Mouse (Mus musculus): ENCODE results near the gene Timm8b.
"Not testable (repeated sequence)": the region's sequence is repeated elsewhere in the genome, so short reads cannot be mapped to it uniquely, and the experiment has no call there.

Timm8b gene

GRCm38 (mm10) chr9:50602055-50602845 lies 1.5 kb upstream of the Timm8b start:
- DNase-seq (ENCODE audit: low spot score), result peak; percentile 63

DNA sequence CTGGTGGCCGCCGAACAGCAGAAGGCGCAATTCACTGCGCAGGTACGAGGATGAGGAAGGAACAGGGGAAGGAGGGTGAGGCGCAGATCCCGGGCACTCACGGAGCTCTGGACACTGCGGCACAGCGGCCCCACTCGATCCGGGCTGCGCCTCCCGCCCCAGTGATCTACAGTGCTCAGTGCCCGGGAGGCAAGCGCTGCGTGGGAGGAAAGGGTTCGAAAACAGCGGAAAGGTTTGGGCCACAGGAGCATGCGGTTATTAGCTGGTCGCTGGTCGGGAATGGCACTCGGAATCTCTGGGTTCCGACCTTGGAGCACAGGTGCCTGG lies 251 bp downstream of the Timm8b start:
- DNase-seq (ENCODE audit: low spot score), result no peak

DNA sequence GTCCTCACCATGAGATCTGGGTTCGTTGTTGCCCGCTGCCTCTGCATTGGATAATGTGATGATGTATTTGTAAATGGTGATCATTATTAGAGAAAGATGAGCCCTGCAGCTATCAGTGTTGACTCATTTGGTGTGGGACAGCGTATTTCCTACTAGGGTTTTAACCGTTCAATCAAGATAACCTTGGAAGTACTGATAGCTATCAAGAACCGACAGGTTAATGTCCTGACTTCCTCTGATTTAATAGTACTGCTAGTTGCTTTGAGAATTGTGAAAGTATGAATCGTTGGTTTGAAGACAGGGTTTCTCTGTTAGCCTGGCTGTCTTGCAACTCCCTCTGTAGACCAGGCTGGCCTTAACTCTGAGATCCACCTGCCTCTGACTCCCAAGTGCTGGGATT lies 628 bp downstream of the Timm8b start:
- DNase-seq (ENCODE audit: low spot score), result no peak

DNA sequence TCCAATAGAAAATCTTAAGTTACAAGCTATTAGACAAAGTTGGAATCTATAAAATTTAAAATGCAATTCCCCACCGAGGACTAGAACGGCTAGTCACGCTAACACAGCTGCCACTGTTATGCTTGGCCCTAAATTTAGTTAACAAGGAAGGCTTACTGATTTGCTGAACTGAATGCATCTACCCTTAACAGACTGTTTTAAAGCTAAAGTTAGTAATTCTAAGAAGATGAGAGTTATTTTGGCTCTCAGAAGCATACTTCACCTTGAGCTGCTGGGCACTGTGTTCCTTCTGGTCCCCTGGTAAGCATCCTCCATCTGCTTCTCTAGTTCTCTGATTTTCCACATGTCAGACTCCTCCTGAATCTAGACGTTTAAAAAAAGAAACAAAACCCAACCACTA lies 8.4 kb downstream of the Timm8b start:
- no peak for DNase-seq (ENCODE audit: low spot score)

DNA sequence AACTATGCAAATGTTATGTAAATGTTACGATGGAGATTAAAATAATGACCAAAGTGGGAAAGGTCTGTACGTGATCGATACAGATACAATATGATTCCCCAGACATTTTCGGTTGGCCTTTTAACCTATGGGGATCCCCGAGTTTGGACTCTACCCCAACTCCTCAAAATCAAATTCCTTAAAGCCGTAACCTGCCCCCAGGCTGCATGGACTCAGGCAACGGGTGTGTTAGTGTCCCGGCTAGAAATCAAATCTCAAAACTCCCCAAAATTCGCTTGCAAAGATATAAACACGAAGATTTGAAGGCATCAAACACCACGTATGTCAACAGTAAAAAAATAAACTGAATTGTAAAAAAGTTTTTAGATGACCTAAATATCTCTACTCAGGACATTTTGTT lies 12.5 kb downstream of the Timm8b start:
- DNase-seq (ENCODE audit: low spot score), result no peak

GRCm38 (mm10) chr9:50616766-50617603 lies 13.3 kb downstream of the Timm8b start, which contains the start of the genes Pih1d2 and Nkapd1:
Gene Pih1d2 (plus strand): TSS chr9:50617321.
Gene Nkapd1 (minus strand): TSS chr9:50617464.
- peak; percentile 90 for DNase-seq (ENCODE audit: low spot score)

GRCm38 (mm10) chr9:50617794-50618330 lies 14.2 kb downstream of the Timm8b start:
- no peak for DNase-seq (ENCODE audit: low spot score)

DNA sequence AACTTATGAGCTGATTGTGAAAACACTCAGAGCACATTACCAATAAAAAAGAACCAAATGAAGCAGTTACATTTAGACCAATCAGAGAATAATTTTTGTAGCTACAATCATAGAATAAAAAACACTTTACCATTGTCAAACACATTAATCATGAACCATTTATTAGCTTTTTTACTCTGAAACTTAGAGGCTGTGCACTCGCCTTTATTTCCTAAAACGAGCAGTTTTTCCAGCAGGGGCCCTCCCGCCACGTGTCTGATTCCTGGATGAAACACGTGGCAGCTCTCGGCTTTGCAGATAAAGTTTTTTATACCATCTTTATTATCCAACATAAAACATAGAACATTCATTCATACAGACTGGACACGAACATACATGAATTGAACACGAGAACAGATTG lies 27.2 kb downstream of the Timm8b start:
- not testable (repeated sequence) for DNase-seq (ENCODE audit: low spot score)

DNA sequence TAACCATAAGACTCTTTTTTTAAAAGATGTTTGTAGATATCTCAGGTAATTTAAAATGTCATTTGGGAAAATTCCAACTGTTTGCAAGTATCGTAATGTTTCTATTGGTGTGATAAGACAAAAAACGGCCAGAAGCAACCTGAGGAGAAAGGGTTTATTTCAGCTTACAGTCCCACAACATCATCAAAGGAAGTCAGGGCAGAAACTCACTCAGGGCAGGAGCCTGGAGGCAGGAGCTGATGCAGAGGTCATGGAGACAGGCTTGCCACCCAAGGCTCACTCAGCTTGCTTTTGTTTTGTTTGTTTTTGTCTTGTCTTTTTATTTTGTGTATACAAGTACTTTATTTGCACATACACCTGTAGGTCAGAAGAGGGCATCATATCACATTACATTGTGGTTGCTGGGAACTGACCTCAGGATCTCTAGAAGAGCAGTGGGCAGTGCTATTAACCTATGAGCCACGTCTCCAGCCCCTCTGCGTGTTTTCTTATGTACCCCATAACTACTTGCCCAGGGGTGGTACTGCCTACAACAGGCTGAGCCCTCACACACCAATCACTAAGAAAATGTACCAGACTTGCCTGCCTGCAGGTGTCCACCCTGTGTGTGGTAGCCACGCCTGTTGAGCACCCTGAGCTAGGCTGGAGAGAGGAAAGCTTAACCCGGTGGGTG lies 28.4 kb downstream of the Timm8b start:
- DNase-seq (ENCODE audit: low spot score), result no peak

DNA sequence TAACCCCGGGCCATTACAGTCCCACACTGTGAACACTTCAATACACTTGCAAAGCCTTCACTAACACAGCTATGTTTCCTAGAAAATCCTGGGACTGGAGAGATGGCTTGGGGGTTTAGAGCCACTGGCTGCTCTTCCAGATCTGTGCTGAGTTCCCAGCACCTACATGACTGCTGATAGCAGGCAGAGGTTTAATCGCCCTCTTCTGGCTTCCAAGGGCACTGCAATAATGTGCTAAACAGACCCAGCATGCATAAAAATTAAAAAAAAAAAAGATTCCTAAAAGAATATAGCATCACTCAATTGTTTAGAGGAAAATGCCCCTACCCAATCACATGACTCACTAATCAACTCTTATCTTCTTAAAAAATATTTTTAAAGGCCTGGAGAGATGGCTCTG lies 29.3 kb downstream of the Timm8b start:
- DNase-seq (ENCODE audit: low spot score), result no peak

DNA sequence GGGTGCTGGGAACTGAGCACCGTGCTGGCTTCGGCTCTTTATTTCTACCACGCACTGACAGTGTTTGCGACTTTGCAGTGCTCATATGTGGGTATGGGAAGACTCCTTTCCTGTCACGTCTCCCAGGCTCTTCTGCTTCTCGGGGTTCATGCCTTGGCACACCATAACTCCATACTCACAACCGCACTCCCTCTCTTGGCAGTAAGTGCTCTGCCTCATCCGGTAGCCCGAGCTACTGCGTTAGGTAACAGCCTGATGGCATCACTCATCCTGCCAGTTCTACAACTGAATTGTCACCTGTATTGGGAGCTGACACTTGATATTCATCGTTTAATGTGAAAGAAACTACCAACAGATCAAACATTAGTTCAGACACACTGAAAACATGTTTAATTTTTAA lies 30.6 kb downstream of the Timm8b start:
- DNase-seq (ENCODE audit: low spot score), result no peak

- DNase-seq (ENCODE audit: low spot score), result no peak
These were observed 43.2 kb downstream of the Timm8b start for GRCm38 (mm10) chr9:50646826-50647370.

- DNase-seq (ENCODE audit: low spot score), result peak; percentile 12
These were observed 46.8 kb downstream of the Timm8b start for GRCm38 (mm10) chr9:50650503-50650902.

Measured in yolk sac, embryonic 10.5 days (tissue).